Mouse (Mus musculus) heart, adult 2 months (tissue): ENCODE measurements at regions not wholly inside any gene's neighbourhood (a gene's known extent, or its start where the extent isn't known, plus 50 kb on each side); places are given as distances from the start of the nearest gene placed in this dataset.

Source experiments
- CTCF ChIP-seq: fragments of 200-600 bp; IDR thresholded peaks from 2 replicates; pipeline ENCODE4 v1.8.1; 2022; ENCODE audit warnings: antibody characterized with exemption, mild to moderate bottlenecking, moderate library complexity
- POLR2A ChIP-seq: fragments of 200-500 bp; IDR thresholded peaks from 2 replicates; pipeline ENCODE4 v1.6.1; 2011; ENCODE audit warnings: mild to moderate bottlenecking, low read depth, low read length, control low read depth; ENCODE audit not compliant: insufficient read depth

DNA sequence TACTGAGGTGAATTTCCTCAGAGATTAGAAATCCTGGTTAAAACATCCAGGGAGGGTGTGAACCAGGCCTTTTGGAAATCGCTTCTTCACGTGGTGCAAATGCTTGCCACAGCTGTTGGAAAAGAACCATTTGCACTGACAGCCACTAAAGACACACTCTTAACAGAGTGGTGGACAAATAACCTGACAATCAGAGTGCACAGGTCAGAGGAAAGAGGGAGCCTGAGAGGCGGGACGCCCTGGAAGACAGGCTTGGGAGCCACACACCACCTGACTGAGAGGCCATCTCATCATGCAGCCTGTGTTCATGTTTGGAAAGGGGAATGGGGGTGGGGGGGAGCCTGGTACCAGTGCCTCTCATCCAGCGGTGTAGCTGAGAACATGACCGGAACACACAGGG is 87.0 kb upstream of the Gm11983 start:
- TF ChIP-seq POLR2A, result no peak
- TF ChIP-seq CTCF, result no peak
